In the genomic region with DNA sequence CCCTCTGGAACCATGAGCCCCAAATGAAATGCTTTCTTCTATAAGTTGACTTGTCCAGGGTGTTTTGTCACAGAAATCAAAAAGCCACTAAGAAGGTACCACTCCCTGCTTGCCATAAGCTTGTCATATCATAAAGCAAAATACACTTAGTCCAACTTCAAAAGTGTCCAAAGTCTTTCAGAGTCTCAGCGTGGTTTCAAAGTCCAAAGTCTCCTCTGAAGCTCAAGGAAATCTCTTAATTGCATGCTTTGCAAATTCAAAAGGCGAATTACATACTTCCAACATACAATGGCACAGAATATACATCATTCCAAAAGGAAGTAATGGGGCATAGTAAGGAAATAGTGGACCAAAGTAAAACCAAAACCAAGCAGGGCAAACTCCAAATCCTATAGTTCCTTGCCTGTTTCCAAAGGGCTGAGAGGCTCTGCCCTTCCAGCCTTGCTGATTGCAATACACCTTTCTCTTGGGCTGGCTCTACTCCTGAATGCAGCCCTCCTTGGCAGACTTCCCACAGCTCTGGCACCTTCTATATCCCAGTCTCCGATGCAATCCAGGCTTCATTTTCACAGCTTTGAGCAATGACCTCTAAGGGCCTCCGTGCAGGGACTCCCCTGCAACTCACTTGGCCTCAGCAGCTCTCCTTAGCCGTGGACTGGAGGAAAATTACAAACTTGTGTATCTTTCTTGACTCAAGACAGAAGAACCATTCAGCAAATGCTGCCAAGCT, we compare ENCODE assay signal across 19 mouse cellular contexts. TPM values are rescaled to one million over a fixed set of nuclear protein-coding genes. Genes with fewer than 3 reads are reported as not detected.
A peak's percentile ranks its signal among the peaks of the same experiment; 100 is the strongest.
DNase-seq lines count a peak whose midpoint lies in the region; ATAC-seq and TF ChIP-seq lines count a peak whose summit lies in the region.
"Had no signal": no experiment of that assay in that cellular context is flagged by ENCODE, and none has a peak within 500 bp of the region (broad histone marks: within the 10 kb centered on the region; RNA-seq: fewer than 3 reads in every experiment).

No protein-coding gene starts in this region.

- WGBS in heart, embryonic 14.5 days, result 69% methylated on average over 5 of the region's 5 CpGs
- 58% methylated on average over 5 of the region's 5 CpGs for WGBS in kidney, adult 2 months
- 54% methylated on average over 5 of the region's 5 CpGs for WGBS in intestine, postnatal 0 days
- 82% methylated on average over 5 of the region's 5 CpGs for WGBS in hindbrain, embryonic 16.5 days

- no peaks in the 10 kb centered on the region for H3K27me3 ChIP-seq in heart, embryonic 14.5 days (ENCODE audit: control insufficient read depth, insufficient read depth, low read length)
- no peaks in the 10 kb centered on the region for H3K27me3 ChIP-seq in kidney, adult 2 months (replicated peaks; ENCODE audit: control insufficient read depth, insufficient read depth, low read length)
- no peaks in the 10 kb centered on the region for H3K27me3 ChIP-seq in intestine, postnatal 0 days (replicated peaks; ENCODE audit: control insufficient read depth, insufficient read depth, low read length)
- H3K27me3 ChIP-seq in hindbrain, embryonic 16.5 days (replicated peaks; ENCODE audit: control insufficient read depth, insufficient read depth, low read length), result no peaks in the 10 kb centered on the region
- H3K27me3 ChIP-seq: forebrain, embryonic 13.5 days; hindbrain, embryonic 12.5 days; limb, embryonic 15.5 days had no signal

- peak; percentile 5 for DNase-seq in adrenal gland, adult 2 months
- no peak for DNase-seq in adrenal gland, adult 18-20 months (ENCODE audit: low spot score in 2 of 2)
- no peak for DNase-seq in heart, adult 18-20 months
- DNase-seq in kidney, adult 2 months, result peak; percentile 66
- no peak for DNase-seq in kidney, postnatal 4 days
- DNase-seq: lung, adult 18-20 months; right cerebral cortex, adult 18-20 months; spleen, adult 18-20 months; thymus, adult 2 months had no signal

- H3K9ac ChIP-seq in heart, embryonic 14.5 days (ENCODE audit: low read length), result no peak overlapping the region
- H3K9ac ChIP-seq in intestine, postnatal 0 days (ENCODE audit: low read depth, low read length), result no peak overlapping the region
- no peak overlapping the region for H3K9ac ChIP-seq in hindbrain, embryonic 16.5 days (ENCODE audit: low read depth, low read length)
- H3K9ac ChIP-seq: forebrain, embryonic 13.5 days; hindbrain, embryonic 12.5 days; limb, embryonic 15.5 days had no signal

- no peak overlapping the region for H3K4me3 ChIP-seq in heart, embryonic 14.5 days (ENCODE audit: control insufficient read depth in 1 of 2, insufficient read depth in 1 of 2, low read depth in 1 of 2, low read length in 2 of 2)
- H3K4me3 ChIP-seq in kidney, adult 2 months (ENCODE audit: insufficient read depth, low read depth, low read length), result no peak overlapping the region
- no peak overlapping the region for H3K4me3 ChIP-seq in intestine, postnatal 0 days (ENCODE audit: low read depth, low read length)
- no peak overlapping the region for H3K4me3 ChIP-seq in hindbrain, embryonic 16.5 days (ENCODE audit: low read length)
- H3K4me3 ChIP-seq: embryonic facial prominence, embryonic 10.5 days; forebrain, embryonic 13.5 days; hindbrain, embryonic 12.5 days; limb, embryonic 15.5 days had no signal

- no peak overlapping the region for H3K4me2 ChIP-seq in heart, embryonic 14.5 days (ENCODE audit: low read length)
- H3K4me2 ChIP-seq in intestine, postnatal 0 days (replicated peaks; ENCODE audit: low read depth), result no peak overlapping the region
- H3K4me2 ChIP-seq in hindbrain, embryonic 16.5 days (ENCODE audit: low read length), result no peak overlapping the region
- H3K4me2 ChIP-seq: forebrain, embryonic 13.5 days; hindbrain, embryonic 12.5 days; limb, embryonic 15.5 days had no signal

- peak overlapping the region; percentile 0 to 34; a peak in 2 of 4 replicates for H3K27ac ChIP-seq in heart, embryonic 14.5 days (replicated peaks in 1 of 2; ENCODE audit: control insufficient read depth in 1 of 2, insufficient read depth in 1 of 2, low read depth in 2 of 2, low read length in 2 of 2)
- H3K27ac ChIP-seq in kidney, adult 2 months (ENCODE audit: insufficient read depth, low read depth, low read length), result 0 out of 2 replicates have a peak overlapping the region, but pooled peaks have one; percentile 1
- H3K27ac ChIP-seq in intestine, postnatal 0 days (ENCODE audit: low read depth, low read length), result peak overlapping the region; percentile 87
- H3K27ac ChIP-seq in hindbrain, embryonic 16.5 days (ENCODE audit: low read depth, low read length), result no peak overlapping the region
- H3K27ac ChIP-seq: embryonic facial prominence, embryonic 10.5 days; forebrain, embryonic 13.5 days; hindbrain, embryonic 12.5 days; limb, embryonic 15.5 days had no signal

- TF ChIP-seq CTCF in kidney, adult 2 months (conservative IDR thresholded peaks at IDR 0.05; ENCODE audit: insufficient read depth, insufficient read length, low read depth, low read length), result no peak
- no peak for TF ChIP-seq CTCF in intestine, postnatal 0 days (IDR thresholded peaks at IDR 0.05; ENCODE audit: low read depth)

- peaks cover 3 to 8% of the 10 kb centered on the region in 2 experiments; a peak in 2 of 4 replicates for H3K4me1 ChIP-seq in heart, embryonic 14.5 days (ENCODE audit: control insufficient read depth in 2 of 2, insufficient read depth in 2 of 2, low read length in 2 of 2)
- peaks cover 4% of the 10 kb centered on the region; the same call in 1 of the 2 replicates for H3K4me1 ChIP-seq in kidney, adult 2 months (ENCODE audit: control insufficient read depth, insufficient read depth, low read length)
- H3K4me1 ChIP-seq in intestine, postnatal 0 days (replicated peaks; ENCODE audit: control insufficient read depth, insufficient read depth, low read length), result peaks cover 4% of the 10 kb centered on the region; the same call in 1 of the 2 replicates
- no peaks in the 10 kb centered on the region for H3K4me1 ChIP-seq in hindbrain, embryonic 16.5 days (ENCODE audit: control insufficient read depth, insufficient read depth, low read depth, low read length)
- H3K4me1 ChIP-seq: embryonic facial prominence, embryonic 10.5 days; forebrain, embryonic 13.5 days; hindbrain, embryonic 12.5 days; limb, embryonic 15.5 days had no signal

- H3K36me3 ChIP-seq in heart, embryonic 14.5 days (ENCODE audit: control insufficient read depth, insufficient read depth, low read length), result no peaks in the 10 kb centered on the region
- H3K36me3 ChIP-seq in kidney, adult 2 months (ENCODE audit: control insufficient read depth, insufficient read depth, low read length), result no peaks in the 10 kb centered on the region
- peaks cover 12% of the 10 kb centered on the region; the same call in 1 of the 2 replicates for H3K36me3 ChIP-seq in intestine, postnatal 0 days (ENCODE audit: control insufficient read depth, insufficient read depth)
- H3K36me3 ChIP-seq in hindbrain, embryonic 16.5 days (ENCODE audit: control insufficient read depth, insufficient read depth, low read length), result no peaks in the 10 kb centered on the region
- H3K36me3 ChIP-seq: hindbrain, embryonic 12.5 days; limb, embryonic 15.5 days had no signal

- H3K9me3 ChIP-seq in heart, embryonic 14.5 days (ENCODE audit: control insufficient read depth, low read length), result no peaks in the 10 kb centered on the region
- H3K9me3 ChIP-seq in intestine, postnatal 0 days (ENCODE audit: control insufficient read depth), result no peaks in the 10 kb centered on the region
- no peaks in the 10 kb centered on the region for H3K9me3 ChIP-seq in hindbrain, embryonic 16.5 days (ENCODE audit: control insufficient read depth, low read length)
- H3K9me3 ChIP-seq: forebrain, embryonic 13.5 days; G1E; limb, embryonic 15.5 days had no signal

- ATAC-seq in heart, embryonic 14.5 days (ENCODE audit: insufficient number of reproducible peaks, insufficient read depth, low FRiP score, low read depth), result no peak
- peak; percentile 76 for ATAC-seq in intestine, postnatal 0 days
- no peak for ATAC-seq in hindbrain, embryonic 16.5 days
- ATAC-seq: CD4-positive, CD25-positive, alpha-beta regulatory T cell, adult 4 months; forebrain, embryonic 13.5 days had no signal

- no peak for TF ChIP-seq POLR2A in kidney, adult 2 months (IDR thresholded peaks at IDR 0.05; ENCODE audit: low read depth, low read length)

RNA-seq across cellular contexts. Expression of gene Cd302, which starts 23.5 kb away (rescaled TPM):
- total RNA-seq in adrenal gland, adult 2 months (2021), result 10 to 100 TPM; 32.0 to 44.6 TPM
- polyA plus RNA-seq in adrenal gland, adult 2 months (2012; rRNA removed), result 10.1 and 16.7 TPM in 2 replicates
- 10 to 100 TPM; 34.5 to 47.8 TPM for total RNA-seq in adrenal gland, adult 18-20 months (2021)
- polyA plus RNA-seq in heart, embryonic 14.5 days (2014; fragmentation: Nextera tagmentation; extraction: Ambion mirVana), result 20.3 and 25.5 TPM in 2 replicates
- 10 to 100 TPM; 10.0 to 12.5 TPM for total RNA-seq in heart, adult 18-20 months (2021)
- polyA plus RNA-seq in kidney, adult 2 months (2012; rRNA removed), result 37.3 and 47.4 TPM in 2 replicates
- polyA plus RNA-seq in intestine, postnatal 0 days (2015; fragmentation: Nextera tagmentation; extraction: Ambion mirVana), result 56.6 and 58.5 TPM in 2 replicates
- polyA plus RNA-seq in hindbrain, embryonic 16.5 days (2015; fragmentation: Nextera tagmentation; extraction: Ambion mirVana), result 14.8 and 18.8 TPM in 2 replicates
- total RNA-seq: G1E; megakaryocyte-erythroid progenitor cell, adult 5-6 weeks had no signal
- polyA plus RNA-seq: G1E had no signal

RNA-seq across cellular contexts. Expression of gene March7, which starts 51.1 kb away (rescaled TPM):
- 10 to 100 TPM; 35.6 to 44.2 TPM for total RNA-seq in adrenal gland, adult 2 months (2021)
- polyA plus RNA-seq in adrenal gland, adult 2 months (2012; rRNA removed), result 3.7 and 4.7 TPM in 2 replicates
- 10 to 100 TPM; 36.3 to 43.9 TPM for total RNA-seq in adrenal gland, adult 18-20 months (2021)
- 57.2 and 63.9 TPM in 2 replicates for polyA plus RNA-seq in heart, embryonic 14.5 days (2014; fragmentation: Nextera tagmentation; extraction: Ambion mirVana)
- 10 to 100 TPM; 17.3 to 27.6 TPM for total RNA-seq in heart, adult 18-20 months (2021)
- polyA plus RNA-seq in kidney, adult 2 months (2012; rRNA removed), result 8.1 and 10.7 TPM in 2 replicates
- polyA plus RNA-seq in intestine, postnatal 0 days (2015; fragmentation: Nextera tagmentation; extraction: Ambion mirVana), result 53.5 and 62.6 TPM in 2 replicates
- polyA plus RNA-seq in hindbrain, embryonic 16.5 days (2015; fragmentation: Nextera tagmentation; extraction: Ambion mirVana), result 84.4 TPM in 2 replicates

RNA-seq across cellular contexts. Expression of gene Baz2b, which starts 51.1 kb away (rescaled TPM):
- total RNA-seq in adrenal gland, adult 2 months (2021), result 10 to 100 TPM; 60.3 to 86.8 TPM
- polyA plus RNA-seq in adrenal gland, adult 2 months (2012; rRNA removed), result 7.8 and 11.9 TPM in 2 replicates
- 10 to 100 TPM; 50.9 to 78.3 TPM for total RNA-seq in adrenal gland, adult 18-20 months (2021)
- polyA plus RNA-seq in heart, embryonic 14.5 days (2014; fragmentation: Nextera tagmentation; extraction: Ambion mirVana), result 52.1 and 54.5 TPM in 2 replicates
- 10 to 100 TPM; 29.9 to 41.9 TPM for total RNA-seq in heart, adult 18-20 months (2021)
- polyA plus RNA-seq in kidney, adult 2 months (2012; rRNA removed), result 15.0 and 16.5 TPM in 2 replicates
- polyA plus RNA-seq in intestine, postnatal 0 days (2015; fragmentation: Nextera tagmentation; extraction: Ambion mirVana), result 33.8 and 39.7 TPM in 2 replicates
- polyA plus RNA-seq in hindbrain, embryonic 16.5 days (2015; fragmentation: Nextera tagmentation; extraction: Ambion mirVana), result 72.2 and 72.8 TPM in 2 replicates

Comparison
In these comparisons a context has a peak if more than half of its experiments do, and no peak if none do; other contexts are left out.
1. DNase-seq: peak in adrenal gland, adult 2 months (single experiment) and kidney, adult 2 months (single experiment); none in adrenal gland, adult 18-20 months (0 of 2), heart, adult 18-20 months (0 of 2) and kidney, postnatal 4 days (0 of 2).